13 mouse cellular contexts compared by ENCODE assay signal in the genomic region with DNA sequence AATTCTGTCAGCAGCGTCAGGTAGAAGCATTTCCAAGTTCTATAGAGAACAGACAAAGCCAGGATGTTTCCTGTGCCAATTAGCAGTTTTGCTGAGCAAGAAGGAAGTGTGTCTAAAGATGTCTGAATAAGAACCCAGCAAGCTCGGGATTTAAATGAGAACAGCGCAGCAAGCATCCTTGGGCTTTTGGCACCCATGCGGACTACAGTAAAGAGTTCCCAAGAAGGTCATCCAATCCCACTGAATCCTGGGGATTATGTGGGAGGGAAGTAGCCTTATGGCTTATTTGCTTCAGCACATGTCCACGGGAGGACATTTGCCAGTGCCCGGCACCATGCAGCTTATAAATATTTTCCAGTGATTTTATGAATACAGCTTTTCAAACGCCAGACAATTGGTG.
DNase-seq lines count a peak whose midpoint lies in the region; ATAC-seq lines count a peak whose summit lies in the region.
"Had no signal": no experiment of that assay in that cellular context is flagged by ENCODE, and none has a peak within 500 bp of the region (broad histone marks: within the 10 kb centered on the region; RNA-seq: fewer than 3 reads in every experiment).

No protein-coding gene starts in this region.

- no peaks in the 10 kb centered on the region for H3K36me3 ChIP-seq in hindbrain, embryonic 15.5 days
- no peaks in the 10 kb centered on the region for H3K36me3 ChIP-seq in hindbrain, embryonic 13.5 days
- H3K36me3 ChIP-seq in midbrain, embryonic 13.5 days: no peaks in the 10 kb centered on the region
- H3K36me3 ChIP-seq: limb, embryonic 15.5 days had no signal

- no peaks in the 10 kb centered on the region for H3K9me3 ChIP-seq in hindbrain, embryonic 15.5 days
- H3K9me3 ChIP-seq in hindbrain, embryonic 13.5 days: no peaks in the 10 kb centered on the region
- H3K9me3 ChIP-seq in midbrain, embryonic 13.5 days: no peaks in the 10 kb centered on the region
- H3K9me3 ChIP-seq: limb, embryonic 15.5 days had no signal

- H3K4me3 ChIP-seq in hindbrain, embryonic 15.5 days: no peak overlapping the region
- H3K4me3 ChIP-seq in hindbrain, embryonic 13.5 days: no peak overlapping the region
- H3K4me3 ChIP-seq in brown adipose tissue, adult 24 weeks (ENCODE audit: insufficient read depth, low read depth, low read length): peak overlapping the region; percentile 10; the same call in 1 of the 2 replicates
- H3K4me3 ChIP-seq in midbrain, embryonic 13.5 days (replicated peaks): peak overlapping the region; percentile 6; the same call in 1 of the 2 replicates
- H3K4me3 ChIP-seq: limb, embryonic 15.5 days had no signal

- ATAC-seq in hindbrain, embryonic 15.5 days (ENCODE audit: low FRiP score, low read depth): peak; percentile 63; the same call in 1 of the 2 replicates
- no peak for ATAC-seq in hindbrain, embryonic 13.5 days (ENCODE audit: low FRiP score)
- peak; percentile 71 for ATAC-seq in midbrain, embryonic 13.5 days

- H3K4me1 ChIP-seq in hindbrain, embryonic 15.5 days (replicated peaks): peaks cover 11% of the 10 kb centered on the region
- H3K4me1 ChIP-seq in hindbrain, embryonic 13.5 days (replicated peaks): no peaks in the 10 kb centered on the region; the same call in 1 of the 2 replicates
- H3K4me1 ChIP-seq in brown adipose tissue, adult 24 weeks (ENCODE audit: control insufficient read depth, insufficient read depth, insufficient read length, low read length): peaks cover 2% of the 10 kb centered on the region; the same call in 1 of the 2 replicates
- peaks cover 13% of the 10 kb centered on the region for H3K4me1 ChIP-seq in midbrain, embryonic 13.5 days (replicated peaks)
- H3K4me1 ChIP-seq: limb, embryonic 15.5 days had no signal

- DNase-seq in R1 (ENCODE audit: low read depth, low spot score): peak; percentile 91
- DNase-seq in natural killer cell, adult 2 months (ENCODE audit: low spot score in 2 of 2): no peak
- no peak for DNase-seq in right cerebral cortex, postnatal 36 days (ENCODE audit: low spot score in 2 of 2)
- DNase-seq in gastrocnemius, postnatal 10 days: no peak
- DNase-seq: adrenal gland, postnatal 25 days; heart, postnatal 36 days; kidney, adult 8-10 months had no signal

- WGBS in hindbrain, embryonic 15.5 days: 24% methylated on average over 7 of the region's 7 CpGs
- WGBS in hindbrain, embryonic 13.5 days: 31% methylated on average over 7 of the region's 7 CpGs
- 20% methylated on average over 7 of the region's 7 CpGs for WGBS in midbrain, embryonic 13.5 days

- H3K27ac ChIP-seq in hindbrain, embryonic 15.5 days (replicated peaks): no peak overlapping the region
- H3K27ac ChIP-seq in hindbrain, embryonic 13.5 days: no peak overlapping the region
- no peak overlapping the region for H3K27ac ChIP-seq in brown adipose tissue, adult 24 weeks (replicated peaks; ENCODE audit: low read depth, low read length)
- no peak overlapping the region for H3K27ac ChIP-seq in midbrain, embryonic 13.5 days
- H3K27ac ChIP-seq: limb, embryonic 15.5 days had no signal

- no peaks in the 10 kb centered on the region for H3K27me3 ChIP-seq in hindbrain, embryonic 15.5 days
- H3K27me3 ChIP-seq in hindbrain, embryonic 13.5 days: no peaks in the 10 kb centered on the region
- no peaks in the 10 kb centered on the region for H3K27me3 ChIP-seq in midbrain, embryonic 13.5 days
- H3K27me3 ChIP-seq: CH12.LX; limb, embryonic 15.5 days had no signal

- H3K4me2 ChIP-seq in hindbrain, embryonic 15.5 days: peak overlapping the region; percentile 33
- H3K4me2 ChIP-seq in hindbrain, embryonic 13.5 days: no peak overlapping the region
- 0 out of 2 replicates have a peak overlapping the region, but pooled peaks have one; percentile 20 for H3K4me2 ChIP-seq in midbrain, embryonic 13.5 days (replicated peaks)
- H3K4me2 ChIP-seq: limb, embryonic 15.5 days had no signal

- no peak overlapping the region for H3K9ac ChIP-seq in hindbrain, embryonic 15.5 days
- no peak overlapping the region for H3K9ac ChIP-seq in hindbrain, embryonic 13.5 days
- no peak overlapping the region for H3K9ac ChIP-seq in midbrain, embryonic 13.5 days (replicated peaks)
- H3K9ac ChIP-seq: limb, embryonic 15.5 days had no signal

Comparison
In these comparisons a context has a peak if more than half of its experiments do, and no peak if none do; other contexts are left out.
1. H3K4me3 ChIP-seq: peak in brown adipose tissue, adult 24 weeks (single experiment) and midbrain, embryonic 13.5 days (single experiment); none in hindbrain, embryonic 15.5 days (single experiment) and hindbrain, embryonic 13.5 days (single experiment).